ENCODE assay signal across 9 mouse cellular contexts in genomic region chr19:28758854-28759253, GRCm38 (mm10).
DNase-seq lines count a peak whose midpoint lies in the region; ATAC-seq lines count a peak whose summit lies in the region.
"Had no signal": no experiment of that assay in that cellular context is flagged by ENCODE, and none has a peak within 500 bp of the region (broad histone marks: within the 10 kb centered on the region; RNA-seq: fewer than 3 reads in every experiment).

No protein-coding gene starts in this region.

- WGBS in heart, embryonic 12.5 days, result 47% methylated on average over 7 of the region's 7 CpGs
- 32% methylated on average over 7 of the region's 7 CpGs for WGBS in midbrain, embryonic 15.5 days

- intact Hi-C loops in heart, postnatal 10 days (cut with DNase I), result loop anchor here (10.0 kb wide), 1 partner anchor 594 kb away; no protein-coding TSS in a partner anchor

- no peaks in the 10 kb centered on the region for H3K36me3 ChIP-seq in heart, embryonic 12.5 days
- no peaks in the 10 kb centered on the region for H3K36me3 ChIP-seq in midbrain, embryonic 15.5 days (replicated peaks)

- H3K9ac ChIP-seq in heart, embryonic 12.5 days, result no peak overlapping the region
- no peak overlapping the region for H3K9ac ChIP-seq in midbrain, embryonic 15.5 days

- no peak overlapping the region for H3K4me2 ChIP-seq in heart, embryonic 12.5 days
- no peak overlapping the region for H3K4me2 ChIP-seq in midbrain, embryonic 15.5 days

- DNase-seq in heart, adult 18-20 months, result peak; percentile 35 to 71
- peak; percentile 83 for DNase-seq in ZHBTc4 (ENCODE audit: low read depth, low spot score)
- DNase-seq in cerebellum, postnatal 25 days, result peak; percentile 71 to 80
- peak; percentile 33 to 68 for DNase-seq in heart, postnatal 10 days
- peak; percentile 69 to 70 for DNase-seq in layer of hippocampus, postnatal 36 days
- peak; percentile 78 for DNase-seq in testis, postnatal 10 days (ENCODE audit: low spot score)

- H3K4me1 ChIP-seq in heart, embryonic 12.5 days (replicated peaks), result no peaks in the 10 kb centered on the region
- no peaks in the 10 kb centered on the region for H3K4me1 ChIP-seq in midbrain, embryonic 15.5 days
- H3K4me1 ChIP-seq: megakaryocyte, embryonic 14.5 days had no signal

- H3K27me3 ChIP-seq in heart, embryonic 12.5 days (replicated peaks), result no peaks in the 10 kb centered on the region
- no peaks in the 10 kb centered on the region for H3K27me3 ChIP-seq in midbrain, embryonic 15.5 days (replicated peaks)
- H3K27me3 ChIP-seq: megakaryocyte, embryonic 14.5 days had no signal

- no peaks in the 10 kb centered on the region for H3K9me3 ChIP-seq in heart, embryonic 12.5 days (replicated peaks)
- H3K9me3 ChIP-seq in midbrain, embryonic 15.5 days, result no peaks in the 10 kb centered on the region
- H3K9me3 ChIP-seq: megakaryocyte, embryonic 14.5 days had no signal

- ATAC-seq in heart, embryonic 12.5 days (ENCODE audit: insufficient number of reproducible peaks, low FRiP score), result no peak
- peak; percentile 54; the same call in 1 of the 2 replicates for ATAC-seq in midbrain, embryonic 15.5 days (replicated peaks)

- H3K27ac ChIP-seq in heart, embryonic 12.5 days (ENCODE audit: poor library complexity, severe bottlenecking), result no peak overlapping the region
- H3K27ac ChIP-seq in midbrain, embryonic 15.5 days, result no peak overlapping the region

- H3K4me3 ChIP-seq in heart, embryonic 12.5 days, result no peak overlapping the region
- no peak overlapping the region for H3K4me3 ChIP-seq in midbrain, embryonic 15.5 days
- H3K4me3 ChIP-seq: megakaryocyte, embryonic 14.5 days had no signal
